Mouse (Mus musculus): Measurements from ENCODE around the gene 1700010B08Rik. TPM values are rescaled to one million over a fixed set of nuclear protein-coding genes. Genes with fewer than 3 reads are reported as not detected.
"Not testable (repeated sequence)": the region's sequence is repeated elsewhere in the genome, so short reads cannot be mapped to it uniquely, and the experiment has no call there.

1700010B08Rik gene
- not detected in 2 replicates for polyA plus RNA-seq (2014; fragmentation: Nextera tagmentation; extraction: Ambion mirVana)

DNA sequence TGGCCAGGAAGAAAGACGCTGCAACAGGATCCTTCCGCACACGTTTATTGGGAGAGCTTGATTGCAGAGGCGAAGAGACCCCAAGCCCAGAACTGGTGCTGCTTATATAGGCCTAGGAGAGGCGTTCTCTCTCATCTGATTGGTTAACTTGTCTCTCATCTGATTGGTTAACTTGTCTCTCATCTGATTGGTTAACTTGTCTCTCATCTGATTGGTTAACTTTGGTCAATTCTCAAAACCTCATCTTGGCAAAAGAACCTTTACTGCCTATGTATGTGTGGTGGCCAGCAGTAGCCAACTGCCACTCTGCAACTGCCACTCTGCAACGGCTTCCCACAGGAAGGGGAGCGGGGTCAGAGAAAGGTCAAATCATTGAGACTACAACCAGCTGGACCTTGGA, at the start of gene 1700010B08Rik:
1700010B08Rik (plus strand) TSS at position 301 of the 400 bp plus-strand sequence.
- H3K36me3 ChIP-seq (replicated peaks; ENCODE audit: control insufficient read depth, insufficient read depth); H3K4me1 ChIP-seq (replicated peaks; ENCODE audit: control insufficient read depth, insufficient read depth, low read length); H3K4me2 ChIP-seq (replicated peaks); DNase-seq (ENCODE audit: low spot score); ATAC-seq (ENCODE audit: low FRiP score); H3K27me3 ChIP-seq (ENCODE audit: control insufficient read depth, insufficient read depth, low read length); H3K9me3 ChIP-seq (ENCODE audit: control insufficient read depth, low read length); H3K9ac ChIP-seq; H3K4me3 ChIP-seq (replicated peaks; ENCODE audit: low read length); H3K27ac ChIP-seq: not testable (repeated sequence)
- WGBS, result 94% methylated on average over 6 of the region's 7 CpGs

DNA sequence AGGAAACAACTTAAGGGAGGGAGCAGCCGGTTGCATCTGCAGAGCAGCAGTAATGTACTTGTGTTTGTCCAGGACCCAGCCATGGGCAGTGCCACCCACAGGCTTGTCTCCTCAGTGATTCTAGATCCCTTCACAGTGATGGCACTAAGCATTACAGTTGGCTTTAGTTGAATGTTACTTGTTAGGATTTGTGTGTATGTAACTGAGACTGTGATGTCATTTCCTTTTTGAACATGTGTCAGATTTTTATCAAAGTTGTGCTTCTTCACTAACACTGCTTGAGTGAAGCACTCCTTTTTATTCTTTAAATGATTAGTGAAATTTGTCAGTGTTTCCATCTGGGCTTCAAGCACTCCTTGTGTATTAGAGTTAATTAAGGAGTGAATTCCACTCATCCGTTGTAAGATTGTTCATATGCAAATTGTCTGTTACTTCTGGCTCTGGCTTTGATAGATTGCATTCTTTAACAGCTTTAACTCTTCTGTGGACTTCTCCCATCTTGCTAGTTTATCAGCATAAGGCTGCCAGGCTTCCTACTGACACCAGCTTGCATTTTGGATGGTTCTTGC, 46.8 kb upstream of the 1700010B08Rik start:
- H3K27ac ChIP-seq, result no peak overlapping the region
- WGBS, result 47% methylated on average over 2 of the region's 2 CpGs
- H3K27me3 ChIP-seq (ENCODE audit: control insufficient read depth, insufficient read depth, low read length), result no peaks in the 10 kb centered on the region
- H3K9me3 ChIP-seq (ENCODE audit: control insufficient read depth, low read length), result no peaks in the 10 kb centered on the region
- no peak overlapping the region for H3K4me3 ChIP-seq (replicated peaks; ENCODE audit: low read length)
- no peaks in the 10 kb centered on the region for H3K36me3 ChIP-seq (replicated peaks; ENCODE audit: control insufficient read depth, insufficient read depth)
- ATAC-seq (ENCODE audit: low FRiP score), result no peak
- peaks cover 3% of the 10 kb centered on the region; the same call in 1 of the 2 replicates for H3K4me1 ChIP-seq (replicated peaks; ENCODE audit: control insufficient read depth, insufficient read depth, low read length)
- no peak overlapping the region for H3K9ac ChIP-seq
- H3K4me2 ChIP-seq (replicated peaks), result no peak overlapping the region
- no peak for DNase-seq (ENCODE audit: low spot score)

- Histone ChIP-seq H3K36me3 (replicated peaks; ENCODE audit: control insufficient read depth, insufficient read depth) (no peaks in the 10 kb centered on the region), H3K4me3 (replicated peaks; ENCODE audit: low read length) (no peak overlapping the region), H3K27ac (no peak overlapping the region), H3K9me3 (ENCODE audit: control insufficient read depth, low read length) (no peaks in the 10 kb centered on the region), H3K27me3 (ENCODE audit: control insufficient read depth, insufficient read depth, low read length) (no peaks in the 10 kb centered on the region), H3K9ac (no peak overlapping the region), H3K4me2 (replicated peaks) (no peak overlapping the region), H3K4me1 (replicated peaks; ENCODE audit: control insufficient read depth, insufficient read depth, low read length) (peaks cover 3% of the 10 kb centered on the region; the same call in 1 of the 2 replicates)
- DNase-seq (ENCODE audit: low spot score) (no peak), ATAC-seq (ENCODE audit: low FRiP score) (no peak)
- WGBS, result 94% methylated on average over 1 of the region's 1 CpGs
Observed at GRCm38 (mm10) chr2:173673469-173673868, 45.7 kb upstream of the 1700010B08Rik start.

DNA sequence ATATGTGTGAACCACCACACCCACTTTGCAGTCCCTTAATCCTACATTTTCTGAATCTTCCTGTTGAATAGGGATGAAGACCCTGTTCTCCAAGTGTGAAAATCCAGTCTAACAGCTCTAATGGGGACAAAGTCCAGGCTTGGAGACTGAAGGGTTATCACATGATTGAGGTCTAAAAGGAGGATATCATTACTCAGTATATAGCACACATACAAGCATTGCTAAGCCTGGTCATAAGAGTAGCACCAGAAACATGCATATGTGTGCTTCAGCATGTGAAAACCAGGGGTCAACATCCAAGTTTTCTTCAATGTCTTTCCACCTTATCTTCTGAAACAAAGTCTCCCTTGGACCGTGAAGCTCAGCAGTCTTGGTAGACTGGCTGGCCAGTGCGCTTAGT, 40.6 kb upstream of the 1700010B08Rik start:
- H3K4me2 ChIP-seq (replicated peaks), result no peak overlapping the region
- H3K27ac ChIP-seq, result no peak overlapping the region
- no peaks in the 10 kb centered on the region for H3K9me3 ChIP-seq (ENCODE audit: control insufficient read depth, low read length)
- H3K4me1 ChIP-seq (replicated peaks; ENCODE audit: control insufficient read depth, insufficient read depth, low read length), result no peaks in the 10 kb centered on the region
- H3K27me3 ChIP-seq (ENCODE audit: control insufficient read depth, insufficient read depth, low read length), result no peaks in the 10 kb centered on the region
- no peak for ATAC-seq (ENCODE audit: low FRiP score)
- H3K4me3 ChIP-seq (replicated peaks; ENCODE audit: low read length), result no peak overlapping the region
- 97% methylated on average over 2 of the region's 2 CpGs for WGBS
- no peak overlapping the region for H3K9ac ChIP-seq
- no peak for DNase-seq (ENCODE audit: low spot score)
- H3K36me3 ChIP-seq (replicated peaks; ENCODE audit: control insufficient read depth, insufficient read depth), result no peaks in the 10 kb centered on the region

DNA sequence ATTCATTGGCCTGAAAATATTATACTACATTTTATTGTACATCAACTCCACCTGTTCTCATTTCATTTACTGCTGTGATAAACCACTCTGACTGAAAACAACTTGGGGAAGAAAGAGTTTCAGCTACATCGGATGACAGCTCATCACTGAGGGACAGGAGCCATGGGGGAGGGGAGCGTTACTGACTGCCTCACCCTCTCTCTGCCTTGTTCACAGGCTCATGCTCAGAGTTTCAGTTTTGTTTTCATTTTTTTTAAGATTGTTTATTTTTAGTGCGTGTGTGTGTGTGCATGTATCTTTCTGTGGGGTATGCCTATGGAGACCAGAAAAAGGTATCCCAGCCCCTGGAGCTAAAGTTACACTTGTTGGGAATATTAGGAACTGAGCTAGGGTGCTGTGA, 40.0 kb upstream of the 1700010B08Rik start:
- 77% methylated on average over 3 of the region's 3 CpGs for WGBS
- Histone ChIP-seq H3K9me3 (ENCODE audit: control insufficient read depth, low read length) (no peaks in the 10 kb centered on the region), H3K9ac (no peak overlapping the region), H3K4me2 (replicated peaks) (no peak overlapping the region), H3K27me3 (ENCODE audit: control insufficient read depth, insufficient read depth, low read length) (no peaks in the 10 kb centered on the region), H3K4me3 (replicated peaks; ENCODE audit: low read length) (no peak overlapping the region), H3K36me3 (replicated peaks; ENCODE audit: control insufficient read depth, insufficient read depth) (no peaks in the 10 kb centered on the region), H3K27ac (no peak overlapping the region), H3K4me1 (replicated peaks; ENCODE audit: control insufficient read depth, insufficient read depth, low read length) (no peaks in the 10 kb centered on the region)
- no peak for ATAC-seq (ENCODE audit: low FRiP score)
- DNase-seq (ENCODE audit: low spot score), result no peak

GRCm38 (mm10) chr2:173680153-173680552, 39.1 kb upstream of the 1700010B08Rik start:
- Histone ChIP-seq H3K27ac (no peak overlapping the region), H3K36me3 (replicated peaks; ENCODE audit: control insufficient read depth, insufficient read depth) (no peaks in the 10 kb centered on the region), H3K4me2 (replicated peaks) (no peak overlapping the region), H3K4me3 (replicated peaks; ENCODE audit: low read length) (no peak overlapping the region), H3K27me3 (ENCODE audit: control insufficient read depth, insufficient read depth, low read length) (no peaks in the 10 kb centered on the region), H3K9me3 (ENCODE audit: control insufficient read depth, low read length) (no peaks in the 10 kb centered on the region), H3K4me1 (replicated peaks; ENCODE audit: control insufficient read depth, insufficient read depth, low read length) (no peaks in the 10 kb centered on the region), H3K9ac (no peak overlapping the region)
- ATAC-seq (ENCODE audit: low FRiP score) (no peak), DNase-seq (ENCODE audit: low spot score) (no peak)
- 82% methylated on average over 1 of the region's 1 CpGs for WGBS

GRCm38 (mm10) chr2:173682773-173683172, 36.4 kb upstream of the 1700010B08Rik start:
- ATAC-seq (ENCODE audit: low FRiP score) (no peak), DNase-seq (ENCODE audit: low spot score) (no peak)
- Histone ChIP-seq H3K4me1 (replicated peaks; ENCODE audit: control insufficient read depth, insufficient read depth, low read length) (no peaks in the 10 kb centered on the region), H3K9ac (no peak overlapping the region), H3K4me2 (replicated peaks) (no peak overlapping the region), H3K36me3 (replicated peaks; ENCODE audit: control insufficient read depth, insufficient read depth) (no peaks in the 10 kb centered on the region), H3K9me3 (ENCODE audit: control insufficient read depth, low read length) (no peaks in the 10 kb centered on the region), H3K27me3 (ENCODE audit: control insufficient read depth, insufficient read depth, low read length) (no peaks in the 10 kb centered on the region), H3K27ac (no peak overlapping the region), H3K4me3 (replicated peaks; ENCODE audit: low read length) (no peak overlapping the region)
- 53% methylated on average over 10 of the region's 10 CpGs for WGBS

GRCm38 (mm10) chr2:173685781-173686361, 33.3 kb upstream of the 1700010B08Rik start:
- H3K4me3 ChIP-seq (replicated peaks; ENCODE audit: low read length), result no peak overlapping the region
- DNase-seq (ENCODE audit: low spot score) (no peak), ATAC-seq (ENCODE audit: low FRiP score) (no peak)
- no peaks in the 10 kb centered on the region for H3K27me3 ChIP-seq (ENCODE audit: control insufficient read depth, insufficient read depth, low read length)
- H3K4me2 ChIP-seq (replicated peaks), result no peak overlapping the region
- H3K36me3 ChIP-seq (replicated peaks; ENCODE audit: control insufficient read depth, insufficient read depth), result peaks cover 18% of the 10 kb centered on the region; the same call in 1 of the 2 replicates
- no peaks in the 10 kb centered on the region for H3K9me3 ChIP-seq (ENCODE audit: control insufficient read depth, low read length)
- WGBS, result 87% methylated on average over 3 of the region's 3 CpGs
- no peak overlapping the region for H3K9ac ChIP-seq
- H3K4me1 ChIP-seq (replicated peaks; ENCODE audit: control insufficient read depth, insufficient read depth, low read length), result no peaks in the 10 kb centered on the region
- H3K27ac ChIP-seq, result no peak overlapping the region

GRCm38 (mm10) chr2:173687363-173687762, 31.9 kb upstream of the 1700010B08Rik start:
- Histone ChIP-seq H3K36me3 (replicated peaks; ENCODE audit: control insufficient read depth, insufficient read depth) (peaks cover 24% of the 10 kb centered on the region; the same call in 1 of the 2 replicates), H3K4me3 (replicated peaks; ENCODE audit: low read length) (no peak overlapping the region), H3K9me3 (ENCODE audit: control insufficient read depth, low read length) (no peaks in the 10 kb centered on the region), H3K4me2 (replicated peaks) (no peak overlapping the region), H3K27me3 (ENCODE audit: control insufficient read depth, insufficient read depth, low read length) (no peaks in the 10 kb centered on the region), H3K4me1 (replicated peaks; ENCODE audit: control insufficient read depth, insufficient read depth, low read length) (no peaks in the 10 kb centered on the region), H3K27ac (no peak overlapping the region), H3K9ac (no peak overlapping the region)
- WGBS, result 85% methylated on average over 5 of the region's 5 CpGs
- ATAC-seq (ENCODE audit: low FRiP score), result no peak
- DNase-seq (ENCODE audit: low spot score), result no peak

Measured in hindbrain, embryonic 14.5 days (tissue).